Mouse (Mus musculus) kidney, adult 2 months (tissue): Measurements from ENCODE around the gene BC055324. TPM values are rescaled to one million over a fixed set of nuclear protein-coding genes. Genes with fewer than 3 reads are reported as not detected.
A peak's percentile ranks its signal among the peaks of the same experiment; 100 is the strongest.

Experiments
- DNase-seq: peaks from one replicate; pipeline ENCODE4 v3.0.0; 2021
- H3K27ac ChIP-seq: fragments of 200-500 bp; 2 replicates; pipeline ENCODE4 v1.5.1; 2012; ENCODE audit warnings: low read depth, low read length, control low read depth, inconsistent platforms; ENCODE audit not compliant: insufficient read depth
- H3K27me3 ChIP-seq: fragments of 200-500 bp; replicated peaks from 2 replicates; pipeline ENCODE4 v1.6.1; 2012; ENCODE audit warnings: mild to moderate bottlenecking, moderate library complexity, low read length, inconsistent platforms; ENCODE audit not compliant: control insufficient read depth, insufficient read depth
- H3K36me3 ChIP-seq: fragments of 200-500 bp; 2 replicates; pipeline ENCODE4 v1.6.1; 2012; ENCODE audit warnings: mild to moderate bottlenecking, moderate library complexity, low read length, inconsistent platforms; ENCODE audit not compliant: control insufficient read depth, insufficient read depth
- H3K4me1 ChIP-seq: fragments of 200-500 bp; 2 replicates; pipeline ENCODE4 v1.6.1; 2011; ENCODE audit warnings: low read length; ENCODE audit not compliant: control insufficient read depth, insufficient read depth
- H3K4me3 ChIP-seq: fragments of 200-500 bp; 2 replicates; pipeline ENCODE4 v1.5.1; 2011; ENCODE audit warnings: mild to moderate bottlenecking, low read depth, low read length, control low read depth; ENCODE audit not compliant: insufficient read depth
- CTCF ChIP-seq: fragments of 200-500 bp; conservative IDR thresholded peaks from 2 replicates; pipeline ENCODE4 v1.5.1; 2011; ENCODE audit warnings: low read depth, mild to moderate bottlenecking, control low read depth, low read length, moderate library complexity, mixed read lengths; ENCODE audit not compliant: insufficient read depth, insufficient read length
- POLR2A ChIP-seq: fragments of 200-500 bp; IDR thresholded peaks from one replicate; pipeline ENCODE4 v1.6.1; 2011; ENCODE audit warnings: low read depth, low read length, control low read depth
- WGBS: fragments of 180-500 bp; shearing (Covaris S2); methylation state at CpG from one replicate; pipeline ENCODE4 v1.1.7; 2018; 5-methylcytosine and 5-hydroxymethylcytosine counted together
- polyA plus RNA-seq: library from polyadenylated mRNA; depleted of rRNA; stranded (reverse); fragments of >200 nt; gene quantifications from 2 replicates; pipeline ENCODE4 v1.2.3, GENCODE M21; 2012; rRNA removed

BC055324 gene
- polyA plus RNA-seq, 1 experiment = 1.0 TPM

- Histone ChIP-seq H3K27ac (no peak overlapping the region), H3K27me3 (no peaks in the 10 kb centered on the region), H3K36me3 (no peaks in the 10 kb centered on the region), H3K4me3 (no peak overlapping the region), H3K4me1 (no peaks in the 10 kb centered on the region)
- TF ChIP-seq CTCF (no peak), POLR2A (no peak)
- no peak for DNase-seq
- WGBS = 80% methylated on average over 2 of the region's 2 CpGs
These were observed 94.4 kb downstream of the BC055324 start for GRCm38 (mm10) chr1:163900168-163900567.

- DNase-seq = no peak
- H3K4me3 ChIP-seq = no peak overlapping the region
- no peak for TF ChIP-seq CTCF
- TF ChIP-seq POLR2A = no peak
- H3K27ac ChIP-seq = no peak overlapping the region
- WGBS = 95% methylated on average over 2 of the region's 2 CpGs
- no peaks in the 10 kb centered on the region for H3K36me3 ChIP-seq
- H3K27me3 ChIP-seq = no peaks in the 10 kb centered on the region
- no peaks in the 10 kb centered on the region for H3K4me1 ChIP-seq
These were observed 95.0 kb downstream of the BC055324 start for GRCm38 (mm10) chr1:163899575-163899974.

DNA sequence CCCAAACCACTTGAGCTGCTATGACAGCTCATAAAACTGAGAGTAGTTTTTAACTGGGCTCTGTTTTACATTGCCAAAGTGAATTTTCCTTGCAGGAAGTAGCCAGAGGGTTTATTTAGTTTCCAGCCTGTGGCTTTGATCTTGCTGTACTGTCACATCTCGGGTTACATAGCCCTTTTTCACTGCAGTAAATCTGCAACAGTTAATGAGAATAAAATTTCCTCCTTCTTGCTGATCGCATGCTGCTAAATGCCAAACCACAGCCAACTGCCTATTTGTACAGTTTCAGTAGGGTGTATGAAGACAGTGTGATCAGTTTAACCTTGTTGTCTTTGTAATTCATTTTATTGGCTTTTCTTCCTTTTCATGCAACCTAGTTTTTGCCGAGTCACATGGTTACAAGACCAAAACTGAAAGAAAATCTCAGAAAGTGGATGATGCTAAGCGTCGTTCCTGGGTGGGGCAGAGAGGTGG is 96.3 kb downstream of the BC055324 start:
- peak; percentile 15 for DNase-seq
- no peaks in the 10 kb centered on the region for H3K36me3 ChIP-seq
- 0 out of 2 replicates have a peak overlapping the region, but pooled peaks have one; percentile 9 for H3K27ac ChIP-seq
- WGBS = 44% methylated on average over 5 of the region's 5 CpGs
- H3K4me1 ChIP-seq = no peaks in the 10 kb centered on the region
- no peaks in the 10 kb centered on the region for H3K27me3 ChIP-seq
- H3K4me3 ChIP-seq = no peak overlapping the region
- TF ChIP-seq POLR2A (no peak), CTCF (no peak)

Other genes starting within 250 kb of the BC055324 start
- 6.4 and 8.0 TPM in 2 replicates for gene Kifap3, start 215.2 kb downstream of the BC055324 start, polyA plus RNA-seq
- 8.7 and 8.9 TPM in 2 replicates for gene Scyl3, start 65.7 kb downstream of the BC055324 start, polyA plus RNA-seq
- gene Mettl18, start 93 bp upstream of the BC055324 start, polyA plus RNA-seq = 0.98 and 1.4 TPM in 2 replicates
- gene Sele, start 53.4 kb upstream of the BC055324 start, polyA plus RNA-seq = 0.37 and 0.42 TPM in 2 replicates
- 0.33 and 7.3 TPM in 2 replicates for gene Sell, start 67.2 kb upstream of the BC055324 start, polyA plus RNA-seq
- gene Selp, start 120.5 kb upstream of the BC055324 start, polyA plus RNA-seq = 0.38 and 0.71 TPM in 2 replicates
- gene F5, start 157.0 kb upstream of the BC055324 start, polyA plus RNA-seq = 3.8 and 3.9 TPM in 2 replicates